Mouse (Mus musculus) stomach, postnatal 0 days (tissue): ENCODE data around the gene Nod2.

Experiments used
- CTCF ChIP-seq: IDR thresholded peaks from 2 replicates; pipeline ENCODE4 v1.5.1; 2016; ENCODE audit warnings: antibody characterized with exemption, low read depth, mild to moderate bottlenecking, moderate library complexity
- EP300 ChIP-seq: optimal IDR thresholded peaks from 2 replicates; pipeline ENCODE3; 2016; ENCODE audit warnings: antibody characterized with exemption

DNA sequence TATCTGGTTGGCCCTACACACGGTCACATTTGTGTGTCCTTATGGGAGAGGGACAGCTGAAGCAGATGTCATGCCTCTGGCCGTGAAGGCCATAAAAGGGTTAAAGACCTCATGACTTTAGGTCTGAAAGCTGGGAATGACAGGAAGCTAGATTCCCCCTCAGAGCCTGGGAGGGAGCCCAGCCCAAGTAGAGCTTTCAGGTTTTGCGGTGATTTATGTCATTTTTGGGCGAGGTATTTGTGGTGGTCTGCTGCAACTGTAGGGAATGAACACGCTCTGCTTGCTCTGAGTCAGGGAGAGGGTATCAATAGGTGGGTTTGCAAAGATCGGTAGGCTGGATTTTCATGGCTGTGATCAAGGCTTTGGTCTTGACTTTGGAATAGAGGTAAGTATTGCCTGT lies 42.8 kb downstream of the Nod2 start:
- TF ChIP-seq CTCF (no peak), EP300 (no peak)
